In genomic region chr11:106037418-106037751, GRCm38 (mm10) we compare ENCODE assay signal across 8 mouse cellular contexts. TPM values are rescaled to one million over a fixed set of nuclear protein-coding genes. Genes with fewer than 3 reads are reported as not detected.
DNase-seq lines count a peak whose midpoint lies in the region; ATAC-seq and TF ChIP-seq lines count a peak whose summit lies in the region.

No protein-coding gene starts in this region.

- no peak for DNase-seq in heart, postnatal 14 days
- DNase-seq in WW6 (ENCODE audit: low read depth, low spot score) = peak; percentile 86
- DNase-seq in liver, embryonic 13.5 days = peak; percentile 37
- DNase-seq in retina, embryonic 14.5 days (ENCODE audit: low spot score) = peak; percentile 74
- DNase-seq in gastrocnemius, adult 8-10 months (ENCODE audit: low spot score in 2 of 2) = no peak

- WGBS in heart, embryonic 14.5 days = 0% methylated on average over 13 of the region's 13 CpGs
- WGBS in intestine, embryonic 15.5 days = under 1% methylated on average over 13 of the region's 13 CpGs
- 0% methylated on average over 13 of the region's 13 CpGs for WGBS in liver, embryonic 13.5 days (ENCODE audit: insufficient replicate concordance)

- H3K36me3 ChIP-seq in heart, embryonic 14.5 days (ENCODE audit: control insufficient read depth, insufficient read depth, low read length) = peaks cover 3% of the 10 kb centered on the region; the same call in 1 of the 2 replicates
- no peaks in the 10 kb centered on the region for H3K36me3 ChIP-seq in intestine, embryonic 15.5 days
- H3K36me3 ChIP-seq in liver, embryonic 13.5 days = no peaks in the 10 kb centered on the region

- peak overlapping the region; percentile 78 to 90 for H3K4me3 ChIP-seq in heart, embryonic 14.5 days (ENCODE audit: control insufficient read depth in 1 of 2, insufficient read depth in 1 of 2, low read depth in 1 of 2, low read length in 2 of 2)
- peak overlapping the region; percentile 93 for H3K4me3 ChIP-seq in embryonic fibroblast, embryonic 13.5 days (ENCODE audit: insufficient read depth, low read length)
- H3K4me3 ChIP-seq in intestine, embryonic 15.5 days (replicated peaks) = peak overlapping the region; percentile 99
- peak overlapping the region; percentile 95 for H3K4me3 ChIP-seq in liver, embryonic 13.5 days (replicated peaks)

- no peak for TF ChIP-seq CTCF in embryonic fibroblast, embryonic 13.5 days (IDR thresholded peaks at IDR 0.05; ENCODE audit: borderline replicate concordance, insufficient read depth, low read length)

- peaks cover 6 to 16% of the 10 kb centered on the region in 2 experiments; a peak in 3 of 4 replicates for H3K4me1 ChIP-seq in heart, embryonic 14.5 days (ENCODE audit: control insufficient read depth in 2 of 2, insufficient read depth in 2 of 2, low read length in 2 of 2)
- H3K4me1 ChIP-seq in embryonic fibroblast, embryonic 13.5 days (ENCODE audit: control insufficient read depth, insufficient read depth, low read length) = no peaks in the 10 kb centered on the region
- H3K4me1 ChIP-seq in intestine, embryonic 15.5 days (replicated peaks) = peaks cover 7% of the 10 kb centered on the region; the same call in 1 of the 2 replicates
- peaks cover 56% of the 10 kb centered on the region for H3K4me1 ChIP-seq in liver, embryonic 13.5 days (replicated peaks)

- TF ChIP-seq POLR2A in embryonic fibroblast, embryonic 13.5 days (IDR thresholded peaks at IDR 0.05; ENCODE audit: low read depth, low read length) = no peak

- H3K27ac ChIP-seq in heart, embryonic 14.5 days (replicated peaks in 1 of 2; ENCODE audit: control insufficient read depth in 1 of 2, insufficient read depth in 1 of 2, low read depth in 2 of 2, low read length in 2 of 2) = peak overlapping the region; percentile 57 to 86
- no peak overlapping the region for H3K27ac ChIP-seq in embryonic fibroblast, embryonic 13.5 days (ENCODE audit: insufficient read depth, low read length)
- peak overlapping the region; percentile 92 for H3K27ac ChIP-seq in intestine, embryonic 15.5 days
- peak overlapping the region; percentile 88 for H3K27ac ChIP-seq in liver, embryonic 13.5 days

- H3K9ac ChIP-seq in heart, embryonic 14.5 days (ENCODE audit: low read length) = peak overlapping the region; percentile 88
- peak overlapping the region; percentile 98 for H3K9ac ChIP-seq in intestine, embryonic 15.5 days
- H3K9ac ChIP-seq in liver, embryonic 13.5 days = peak overlapping the region; percentile 96

- peak overlapping the region; percentile 93 for H3K4me2 ChIP-seq in heart, embryonic 14.5 days (ENCODE audit: low read length)
- H3K4me2 ChIP-seq in intestine, embryonic 15.5 days (replicated peaks) = peak overlapping the region; percentile 71
- H3K4me2 ChIP-seq in liver, embryonic 13.5 days = peak overlapping the region; percentile 83

- no peaks in the 10 kb centered on the region for H3K9me3 ChIP-seq in heart, embryonic 14.5 days (ENCODE audit: control insufficient read depth, low read length)
- H3K9me3 ChIP-seq in intestine, embryonic 15.5 days = no peaks in the 10 kb centered on the region
- no peaks in the 10 kb centered on the region for H3K9me3 ChIP-seq in liver, embryonic 13.5 days (replicated peaks)

- ATAC-seq in heart, embryonic 14.5 days (ENCODE audit: insufficient number of reproducible peaks, insufficient read depth, low FRiP score, low read depth) = no peak
- ATAC-seq in intestine, embryonic 15.5 days = no peak
- ATAC-seq in liver, embryonic 13.5 days (ENCODE audit: low read depth) = no peak

- H3K27me3 ChIP-seq in heart, embryonic 14.5 days (ENCODE audit: control insufficient read depth, insufficient read depth, low read length) = no peaks in the 10 kb centered on the region
- no peaks in the 10 kb centered on the region for H3K27me3 ChIP-seq in intestine, embryonic 15.5 days (replicated peaks)
- H3K27me3 ChIP-seq in liver, embryonic 13.5 days = no peaks in the 10 kb centered on the region

- intact Hi-C loops in heart, postnatal 14 days (cut with DNase I) = no loop called here

RNA-seq across cellular contexts. Expression of gene Dcaf7, which starts 0.7 kb away (rescaled TPM):
- 45.4 and 52.0 TPM in 2 replicates for polyA plus RNA-seq in heart, embryonic 14.5 days (2014; fragmentation: Nextera tagmentation; extraction: Ambion mirVana)
- total RNA-seq in heart, postnatal 14 days (2021) = 10 to 100 TPM; 44.5 to 46.0 TPM
- polyA plus RNA-seq in embryonic fibroblast, embryonic 13.5 days (2011; ENCODE audit: insufficient read length, low read depth, missing spikeins) = 55.8 and 60.0 TPM in 2 replicates
- polyA plus RNA-seq in intestine, embryonic 15.5 days (2015; fragmentation: Nextera tagmentation; extraction: Ambion mirVana) = 51.6 and 52.3 TPM in 2 replicates
- 25.3 and 29.4 TPM in 2 replicates for polyA plus RNA-seq in liver, embryonic 13.5 days (2015; fragmentation: Nextera tagmentation; extraction: Ambion mirVana)
- total RNA-seq in gastrocnemius, adult 8-10 months (2022) = 10 to 100 TPM; 21.1 to 27.1 (median 25.0) TPM

RNA-seq across cellular contexts. Expression of gene Taco1, which starts 28.5 kb away (rescaled TPM):
- polyA plus RNA-seq in heart, embryonic 14.5 days (2014; fragmentation: Nextera tagmentation; extraction: Ambion mirVana) = 9.7 and 10.8 TPM in 2 replicates
- total RNA-seq in heart, postnatal 14 days (2021) = 10 to 100 TPM; 51.2 to 59.8 TPM
- polyA plus RNA-seq in embryonic fibroblast, embryonic 13.5 days (2011; ENCODE audit: insufficient read length, low read depth, missing spikeins) = 9.5 and 10.3 TPM in 2 replicates
- polyA plus RNA-seq in intestine, embryonic 15.5 days (2015; fragmentation: Nextera tagmentation; extraction: Ambion mirVana) = 12.0 and 14.0 TPM in 2 replicates
- polyA plus RNA-seq in liver, embryonic 13.5 days (2015; fragmentation: Nextera tagmentation; extraction: Ambion mirVana) = 8.1 and 8.3 TPM in 2 replicates
- 10 to 100 TPM; 35.8 to 42.1 (median 39.3) TPM for total RNA-seq in gastrocnemius, adult 8-10 months (2022)

RNA-seq across cellular contexts. Expression of gene Kcnh6, which starts 29.5 kb away (rescaled TPM):
- 0.20 and 0.26 TPM in 2 replicates for polyA plus RNA-seq in heart, embryonic 14.5 days (2014; fragmentation: Nextera tagmentation; extraction: Ambion mirVana)
- total RNA-seq in heart, postnatal 14 days (2021) = under 1 TPM; 0.07 to 0.14 TPM
- polyA plus RNA-seq in embryonic fibroblast, embryonic 13.5 days (2011; ENCODE audit: insufficient read length, low read depth, missing spikeins) = not detected in 2 replicates
- 2.2 and 2.5 TPM in 2 replicates for polyA plus RNA-seq in intestine, embryonic 15.5 days (2015; fragmentation: Nextera tagmentation; extraction: Ambion mirVana)
- 0.03 TPM in 1 of 2 replicates, not detected in the other for polyA plus RNA-seq in liver, embryonic 13.5 days (2015; fragmentation: Nextera tagmentation; extraction: Ambion mirVana)
- not detected for total RNA-seq in gastrocnemius, adult 8-10 months (2022)

RNA-seq across cellular contexts. Expression of gene Ace3, which starts 42.9 kb away (rescaled TPM):
- polyA plus RNA-seq in heart, embryonic 14.5 days (2014; fragmentation: Nextera tagmentation; extraction: Ambion mirVana) = not detected in 2 replicates
- not detected for total RNA-seq in heart, postnatal 14 days (2021)
- not detected in 2 replicates for polyA plus RNA-seq in embryonic fibroblast, embryonic 13.5 days (2011; ENCODE audit: insufficient read length, low read depth, missing spikeins)
- not detected in 2 replicates for polyA plus RNA-seq in intestine, embryonic 15.5 days (2015; fragmentation: Nextera tagmentation; extraction: Ambion mirVana)
- not detected in 2 replicates for polyA plus RNA-seq in liver, embryonic 13.5 days (2015; fragmentation: Nextera tagmentation; extraction: Ambion mirVana)
- not detected for total RNA-seq in gastrocnemius, adult 8-10 months (2022)

RNA-seq across cellular contexts. Expression of gene Map3k3, which starts 47.0 kb away (rescaled TPM):
- 26.6 and 28.6 TPM in 2 replicates for polyA plus RNA-seq in heart, embryonic 14.5 days (2014; fragmentation: Nextera tagmentation; extraction: Ambion mirVana)
- total RNA-seq in heart, postnatal 14 days (2021) = 10 to 100 TPM; 45.9 to 47.1 TPM
- polyA plus RNA-seq in embryonic fibroblast, embryonic 13.5 days (2011; ENCODE audit: insufficient read length, low read depth, missing spikeins) = 40.0 and 41.1 TPM in 2 replicates
- polyA plus RNA-seq in intestine, embryonic 15.5 days (2015; fragmentation: Nextera tagmentation; extraction: Ambion mirVana) = 14.2 and 18.0 TPM in 2 replicates
- 4.5 and 4.8 TPM in 2 replicates for polyA plus RNA-seq in liver, embryonic 13.5 days (2015; fragmentation: Nextera tagmentation; extraction: Ambion mirVana)
- 10 to 100 TPM; 20.6 to 24.8 (median 22.5) TPM for total RNA-seq in gastrocnemius, adult 8-10 months (2022)

Comparison
In these comparisons a context has a peak if more than half of its experiments do, and no peak if none do; other contexts are left out.
1. DNase-seq: peak in WW6 (single experiment), liver, embryonic 13.5 days (single experiment) and retina, embryonic 14.5 days (single experiment); none in heart, postnatal 14 days (0 of 2) and gastrocnemius, adult 8-10 months (0 of 2).
2. Peak in every context shown above with its lines, with median percentiles within 50 percentile points of each other: H3K4me2 ChIP-seq, H3K4me3 ChIP-seq and H3K9ac ChIP-seq.